Mouse (Mus musculus): Measurements from ENCODE around the gene Klre1. TPM values are rescaled to one million over a fixed set of nuclear protein-coding genes. Genes with fewer than 3 reads are reported as not detected.

Klre1 gene
- not detected for polyA plus RNA-seq (2015; fragmentation: Illumina TruSeq; extraction: RNeasy Lipid Tissue Mini Kit (QIAGEN cat#74804); ENCODE audit: low read depth, low replicate concordance)

GRCm38 (mm10) chr6:129577605-129578004, at the start of gene Klre1:
Klre1 (plus strand) TSS chr6:129577905.

GRCm38 (mm10) chr6:129532942-129533860, 44.5 kb upstream of the Klre1 start, which contains the start of gene Gabarapl1:
Gabarapl1 (plus strand) TSS chr6:129533160.

GRCm38 (mm10) chr6:129591508-129591907, 13.8 kb downstream of the Klre1 start, which contains the start of gene Klrd1:
Klrd1 (plus strand) TSS chr6:129591782.

GRCm38 (mm10) chr6:129623735-129624134, 46.0 kb downstream of the Klre1 start, which contains the start of gene Klrk1:
Klrk1 (minus strand) TSS chr6:129623864.

Other genes with a start within 250 kb of the Klre1 start
- not detected for gene 4922502D21Rik, start 246.1 kb upstream of the Klre1 start, polyA plus RNA-seq (2015; fragmentation: Illumina TruSeq; extraction: RNeasy Lipid Tissue Mini Kit (QIAGEN cat#74804); ENCODE audit: low read depth, low replicate concordance)
- gene Clec12a, start 235.2 kb upstream of the Klre1 start, polyA plus RNA-seq (2015; fragmentation: Illumina TruSeq; extraction: RNeasy Lipid Tissue Mini Kit (QIAGEN cat#74804); ENCODE audit: low read depth, low replicate concordance) = 0.58 TPM
- not detected for gene Clec12b, start 192.0 kb upstream of the Klre1 start, polyA plus RNA-seq (2015; fragmentation: Illumina TruSeq; extraction: RNeasy Lipid Tissue Mini Kit (QIAGEN cat#74804); ENCODE audit: low read depth, low replicate concordance)
- not detected for gene Clec1b, start 180.6 kb upstream of the Klre1 start, polyA plus RNA-seq (2015; fragmentation: Illumina TruSeq; extraction: RNeasy Lipid Tissue Mini Kit (QIAGEN cat#74804); ENCODE audit: low read depth, low replicate concordance)
- not detected for gene Clec9a, start 169.0 kb upstream of the Klre1 start, polyA plus RNA-seq (2015; fragmentation: Illumina TruSeq; extraction: RNeasy Lipid Tissue Mini Kit (QIAGEN cat#74804); ENCODE audit: low read depth, low replicate concordance)
- gene Clec1a, start 125.9 kb upstream of the Klre1 start, polyA plus RNA-seq (2015; fragmentation: Illumina TruSeq; extraction: RNeasy Lipid Tissue Mini Kit (QIAGEN cat#74804); ENCODE audit: low read depth, low replicate concordance) = 0.91 TPM
- gene Olr1, start 70.7 kb upstream of the Klre1 start, polyA plus RNA-seq (2015; fragmentation: Illumina TruSeq; extraction: RNeasy Lipid Tissue Mini Kit (QIAGEN cat#74804); ENCODE audit: low read depth, low replicate concordance) = not detected
- gene Tmem52b, start 65.3 kb upstream of the Klre1 start, polyA plus RNA-seq (2015; fragmentation: Illumina TruSeq; extraction: RNeasy Lipid Tissue Mini Kit (QIAGEN cat#74804); ENCODE audit: low read depth, low replicate concordance) = not detected
- 958 TPM for gene Gabarapl1, start 44.7 kb upstream of the Klre1 start, polyA plus RNA-seq (2015; fragmentation: Illumina TruSeq; extraction: RNeasy Lipid Tissue Mini Kit (QIAGEN cat#74804); ENCODE audit: low read depth, low replicate concordance)
- gene Klrd1, start 13.9 kb downstream of the Klre1 start, polyA plus RNA-seq (2015; fragmentation: Illumina TruSeq; extraction: RNeasy Lipid Tissue Mini Kit (QIAGEN cat#74804); ENCODE audit: low read depth, low replicate concordance) = not detected
- not detected for gene Klrk1, start 46.0 kb downstream of the Klre1 start, polyA plus RNA-seq (2015; fragmentation: Illumina TruSeq; extraction: RNeasy Lipid Tissue Mini Kit (QIAGEN cat#74804); ENCODE audit: low read depth, low replicate concordance)
- gene Klrc3, start 65.4 kb downstream of the Klre1 start, polyA plus RNA-seq (2015; fragmentation: Illumina TruSeq; extraction: RNeasy Lipid Tissue Mini Kit (QIAGEN cat#74804); ENCODE audit: low read depth, low replicate concordance) = not detected
- not detected for gene Klrc2, start 82.8 kb downstream of the Klre1 start, polyA plus RNA-seq (2015; fragmentation: Illumina TruSeq; extraction: RNeasy Lipid Tissue Mini Kit (QIAGEN cat#74804); ENCODE audit: low read depth, low replicate concordance)
- gene Klrc1, start 101.1 kb downstream of the Klre1 start, polyA plus RNA-seq (2015; fragmentation: Illumina TruSeq; extraction: RNeasy Lipid Tissue Mini Kit (QIAGEN cat#74804); ENCODE audit: low read depth, low replicate concordance) = not detected
- gene Klri1, start 139.2 kb downstream of the Klre1 start, polyA plus RNA-seq (2015; fragmentation: Illumina TruSeq; extraction: RNeasy Lipid Tissue Mini Kit (QIAGEN cat#74804); ENCODE audit: low read depth, low replicate concordance) = not detected
- not detected for gene Klri2, start 162.6 kb downstream of the Klre1 start, polyA plus RNA-seq (2015; fragmentation: Illumina TruSeq; extraction: RNeasy Lipid Tissue Mini Kit (QIAGEN cat#74804); ENCODE audit: low read depth, low replicate concordance)
- not detected for gene Gm156, start 206.4 kb downstream of the Klre1 start, polyA plus RNA-seq (2015; fragmentation: Illumina TruSeq; extraction: RNeasy Lipid Tissue Mini Kit (QIAGEN cat#74804); ENCODE audit: low read depth, low replicate concordance)

Measured in brain, adult 10 weeks (tissue).